Mouse (Mus musculus) adrenal gland, postnatal 14 days (tissue): ENCODE data around the gene Vstm5. TPM values are rescaled to one million over a fixed set of nuclear protein-coding genes. Genes with fewer than 3 reads are reported as not detected.

Source experiments
- total RNA-seq: library from RNA; stranded (reverse); gene quantifications from 2 replicates; pipeline ENCODE4 v1.2.3, GENCODE M21; 2021

The Vstm5 gene
- total RNA-seq, 1 experiment from 2014 or later, result 0.59 TPM

Other genes starting within 250 kb of the Vstm5 start
- 9.4 and 12.7 TPM in 2 replicates for gene Panx1, start 193.6 kb upstream of the Vstm5 start, total RNA-seq
- 0.07 TPM in 1 of 2 replicates, not detected in the other for gene Hephl1, start 126.9 kb upstream of the Vstm5 start, total RNA-seq
- 28.2 and 35.0 TPM in 2 replicates for gene Med17, start 40.9 kb downstream of the Vstm5 start, total RNA-seq
- 115 and 120 TPM in 2 replicates for gene Taf1d, start 67.2 kb downstream of the Vstm5 start, total RNA-seq
- 127 and 156 TPM in 2 replicates for gene 4931406C07Rik, start 67.4 kb downstream of the Vstm5 start, total RNA-seq
- gene Cep295, start 118.7 kb downstream of the Vstm5 start, total RNA-seq, result 12.1 and 15.2 TPM in 2 replicates